Mouse (Mus musculus) liver, embryonic 16.5 days (tissue): ENCODE measurements around the gene Asb18. TPM values are rescaled to one million over a fixed set of nuclear protein-coding genes. Genes with fewer than 3 reads are reported as not detected.

ENCODE experiments used
- ATAC-seq: fragments of 200-750 bp; cut with Nextera tagmentation; 2 replicates; pipeline ENCODE4 v1.8.0; 2017; ENCODE audit warnings: low read depth, mild to moderate bottlenecking, moderate number of reproducible peaks, moderate library complexity
- H3K27ac ChIP-seq: fragments of 300-500 bp; sonication (generic); 2 replicates; pipeline ENCODE4 v1.5.1; 2014; ENCODE audit warnings: mild to moderate bottlenecking, low read length
- H3K27me3 ChIP-seq: fragments of 300-500 bp; sonication (generic); 2 replicates; pipeline ENCODE4 v1.6.1; 2014; ENCODE audit warnings: low read depth, low read length, mixed read lengths; ENCODE audit not compliant: control insufficient read depth, insufficient read depth
- H3K36me3 ChIP-seq: fragments of 300-500 bp; sonication (generic); 2 replicates; pipeline ENCODE4 v1.6.1; 2014; ENCODE audit warnings: mild to moderate bottlenecking; ENCODE audit not compliant: control insufficient read depth, insufficient read depth
- H3K4me1 ChIP-seq: fragments of 300-500 bp; sonication (generic); 2 replicates; pipeline ENCODE4 v1.6.1; 2014; ENCODE audit warnings: low read depth, low read length, mixed read lengths; ENCODE audit not compliant: control insufficient read depth
- H3K4me2 ChIP-seq: fragments of 300-500 bp; sonication (generic); 2 replicates; pipeline ENCODE4 v1.6.1; 2014; ENCODE audit warnings: low read depth, low read length, mixed read lengths
- H3K4me3 ChIP-seq: fragments of 300-500 bp; sonication (generic); 2 replicates; pipeline ENCODE4 v1.5.1; 2014; ENCODE audit warnings: low read depth, mild to moderate bottlenecking, low read length
- H3K9ac ChIP-seq: fragments of 300-500 bp; sonication (generic); 2 replicates; pipeline ENCODE4 v1.6.1; 2014; ENCODE audit warnings: low read depth, low read length
- H3K9me3 ChIP-seq: fragments of 300-500 bp; sonication (generic); replicated peaks from 2 replicates; pipeline ENCODE4 v1.6.1; 2016; ENCODE audit warnings: low read length; ENCODE audit not compliant: control insufficient read depth
- WGBS: fragments of 180-500 bp; shearing (Covaris S2); extraction: QIAGEN DNeasy Blood & Tissue Kit; methylation state at CpG from one replicate; pipeline ENCODE4 v1.1.7; 2014; ENCODE audit not compliant: insufficient replicate concordance; 5-methylcytosine and 5-hydroxymethylcytosine counted together
- polyA plus RNA-seq: library from polyadenylated mRNA; unstranded; fragments of >200 nt; fragmentation: Nextera tagmentation; extraction: Ambion mirVana; gene quantifications from 2 replicates; pipeline ENCODE4 v1.2.1, GENCODE M21; 2015

Asb18 gene
- polyA plus RNA-seq, 1 experiment from 2014 or later = 0.02 TPM

DNA sequence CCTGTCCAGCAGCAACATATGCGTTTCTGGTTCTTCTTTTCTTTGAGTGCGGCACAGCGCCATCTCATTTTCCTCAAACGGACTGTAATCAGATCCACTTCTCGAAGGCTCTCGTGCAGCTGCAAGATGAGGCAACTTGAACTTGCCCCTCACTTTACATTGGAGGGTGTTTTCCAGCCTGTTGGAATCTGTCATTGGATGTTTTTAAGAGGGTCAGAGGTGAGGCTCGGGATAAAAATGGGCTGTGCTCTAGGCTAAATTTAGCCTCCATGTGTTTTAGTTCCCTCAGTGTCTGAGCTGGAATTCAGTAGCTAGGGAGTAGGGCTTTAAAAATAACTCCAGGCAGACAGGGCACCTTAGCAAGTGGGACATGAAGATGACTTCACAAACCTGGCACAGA lies 16.4 kb downstream of the Asb18 start:
- no peaks in the 10 kb centered on the region for H3K9me3 ChIP-seq
- WGBS = 57% methylated on average over 7 of the region's 7 CpGs
- no peak overlapping the region for H3K27ac ChIP-seq
- no peaks in the 10 kb centered on the region for H3K4me1 ChIP-seq
- no peaks in the 10 kb centered on the region for H3K36me3 ChIP-seq
- H3K4me3 ChIP-seq = no peak overlapping the region
- no peak overlapping the region for H3K9ac ChIP-seq
- H3K4me2 ChIP-seq = no peak overlapping the region
- H3K27me3 ChIP-seq = peaks cover 9% of the 10 kb centered on the region
- ATAC-seq = no peak

DNA sequence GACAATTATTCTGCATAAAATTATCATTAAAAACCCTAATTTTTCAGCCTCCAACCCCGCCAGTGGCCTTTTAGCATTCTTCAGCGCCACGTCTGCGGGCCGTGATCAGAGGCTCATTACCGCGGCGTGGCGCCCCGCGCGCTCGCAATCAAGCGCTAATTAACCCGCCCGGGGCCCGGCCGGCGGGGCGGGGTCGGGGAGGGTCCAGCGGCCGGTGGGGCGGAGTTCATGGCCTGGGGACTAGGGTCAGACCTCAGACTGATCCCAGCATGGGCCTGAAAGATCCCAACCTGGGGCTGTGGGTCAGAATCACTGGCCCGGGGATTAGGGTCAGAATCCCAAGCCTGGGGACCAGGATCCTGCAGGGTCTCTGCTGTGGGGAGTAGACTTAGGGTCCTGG lies 22.2 kb downstream of the Asb18 start:
- Histone ChIP-seq H3K9ac (no peak overlapping the region), H3K36me3 (no peaks in the 10 kb centered on the region), H3K27me3 (peaks cover 26% of the 10 kb centered on the region), H3K4me2 (no peak overlapping the region), H3K4me3 (no peak overlapping the region), H3K27ac (no peak overlapping the region), H3K9me3 (no peaks in the 10 kb centered on the region), H3K4me1 (no peaks in the 10 kb centered on the region)
- 6% methylated on average over 25 of the region's 25 CpGs for WGBS
- no peak for ATAC-seq

- H3K4me3 ChIP-seq = no peak overlapping the region
- H3K9ac ChIP-seq = no peak overlapping the region
- no peak overlapping the region for H3K4me2 ChIP-seq
- H3K4me1 ChIP-seq = no peaks in the 10 kb centered on the region
- no peaks in the 10 kb centered on the region for H3K36me3 ChIP-seq
- no peaks in the 10 kb centered on the region for H3K27me3 ChIP-seq
- H3K27ac ChIP-seq = no peak overlapping the region
- no peaks in the 10 kb centered on the region for H3K9me3 ChIP-seq
- ATAC-seq = no peak
- WGBS = 71% methylated on average over 8 of the region's 8 CpGs
Measured at GRCm38 (mm10) chr1:89977261-89977660, 37.2 kb downstream of the Asb18 start.

DNA sequence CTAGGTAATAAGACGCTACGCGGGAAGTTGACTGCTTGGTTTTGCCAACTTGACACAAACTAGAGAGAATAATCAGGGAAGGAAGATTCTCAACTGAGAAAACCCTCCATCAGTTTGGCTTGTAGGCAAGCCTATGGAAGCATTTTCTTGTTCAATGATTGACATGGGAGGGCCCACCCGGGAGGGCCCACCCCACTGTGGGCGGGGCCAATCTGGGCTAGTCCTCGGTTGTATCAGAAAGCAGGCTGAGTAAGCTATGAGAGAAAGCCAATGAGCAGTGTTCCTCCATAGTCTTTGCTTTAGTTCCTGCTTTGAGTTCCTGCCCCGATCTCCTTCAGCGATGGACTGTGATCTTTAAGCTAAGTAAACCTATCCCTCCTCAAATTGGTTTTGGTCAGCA lies 38.1 kb downstream of the Asb18 start:
- H3K4me3 ChIP-seq = no peak overlapping the region
- no peaks in the 10 kb centered on the region for H3K9me3 ChIP-seq
- H3K9ac ChIP-seq = no peak overlapping the region
- no peak for ATAC-seq
- H3K4me2 ChIP-seq = no peak overlapping the region
- no peaks in the 10 kb centered on the region for H3K36me3 ChIP-seq
- no peaks in the 10 kb centered on the region for H3K27me3 ChIP-seq
- no peaks in the 10 kb centered on the region for H3K4me1 ChIP-seq
- 63% methylated on average over 8 of the region's 8 CpGs for WGBS
- no peak overlapping the region for H3K27ac ChIP-seq

DNA sequence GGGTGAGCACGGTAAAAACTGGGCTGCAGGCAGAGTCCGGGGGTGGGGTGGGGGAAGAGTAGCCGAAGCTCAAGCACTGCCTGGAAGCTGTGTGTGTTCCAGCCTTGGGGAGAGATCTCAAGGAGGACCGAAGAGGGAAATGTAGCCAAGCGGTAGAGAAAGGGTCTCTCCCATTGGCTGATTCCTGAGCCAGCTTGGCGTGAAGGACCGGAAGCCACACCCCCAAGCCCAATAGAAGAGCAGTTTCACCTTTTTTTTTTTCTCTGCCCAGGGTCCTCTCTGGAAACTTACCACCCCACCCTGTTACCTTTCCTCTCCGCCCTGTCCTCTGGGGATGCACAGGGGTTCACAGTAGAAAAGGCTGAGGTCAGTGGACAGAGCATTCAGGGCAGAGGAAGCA lies 39.9 kb downstream of the Asb18 start:
- Histone ChIP-seq H3K4me3 (no peak overlapping the region), H3K27ac (no peak overlapping the region), H3K4me1 (no peaks in the 10 kb centered on the region), H3K36me3 (no peaks in the 10 kb centered on the region), H3K4me2 (no peak overlapping the region), H3K9ac (no peak overlapping the region), H3K9me3 (no peaks in the 10 kb centered on the region), H3K27me3 (peaks cover 9% of the 10 kb centered on the region)
- 63% methylated on average over 8 of the region's 8 CpGs for WGBS
- ATAC-seq = no peak

GRCm38 (mm10) chr1:89971848-89972247 lies 42.6 kb downstream of the Asb18 start:
- H3K9ac ChIP-seq = no peak overlapping the region
- H3K4me1 ChIP-seq = no peaks in the 10 kb centered on the region
- H3K4me3 ChIP-seq = no peak overlapping the region
- H3K27ac ChIP-seq = no peak overlapping the region
- H3K36me3 ChIP-seq = no peaks in the 10 kb centered on the region
- no peak overlapping the region for H3K4me2 ChIP-seq
- WGBS = 42% methylated on average over 8 of the region's 8 CpGs
- H3K9me3 ChIP-seq = no peaks in the 10 kb centered on the region
- peaks cover 35% of the 10 kb centered on the region for H3K27me3 ChIP-seq
- ATAC-seq = no peak

GRCm38 (mm10) chr1:89969714-89970110 lies 44.8 kb downstream of the Asb18 start:
- ATAC-seq = no peak
- H3K4me1 ChIP-seq = no peaks in the 10 kb centered on the region
- no peak overlapping the region for H3K4me2 ChIP-seq
- H3K27me3 ChIP-seq = peaks cover 35% of the 10 kb centered on the region
- WGBS = 66% methylated on average over 4 of the region's 4 CpGs
- no peak overlapping the region for H3K9ac ChIP-seq
- no peak overlapping the region for H3K4me3 ChIP-seq
- H3K36me3 ChIP-seq = no peaks in the 10 kb centered on the region
- no peak overlapping the region for H3K27ac ChIP-seq
- no peaks in the 10 kb centered on the region for H3K9me3 ChIP-seq

GRCm38 (mm10) chr1:89969072-89969713 lies 45.3 kb downstream of the Asb18 start:
- WGBS = 35% methylated on average over 10 of the region's 10 CpGs

GRCm38 (mm10) chr1:89968111-89968851 lies 46.2 kb downstream of the Asb18 start:
- Histone ChIP-seq H3K27me3 (peaks cover 35% of the 10 kb centered on the region), H3K4me1 (no peaks in the 10 kb centered on the region), H3K4me3 (peak overlapping the region; percentile 41), H3K36me3 (no peaks in the 10 kb centered on the region), H3K9me3 (no peaks in the 10 kb centered on the region), H3K9ac (no peak overlapping the region), H3K4me2 (peak overlapping the region; percentile 53), H3K27ac (no peak overlapping the region)
- WGBS = under 1% methylated on average over 95 of the region's 95 CpGs
- no peak for ATAC-seq

More at GRCm38 (mm10) chr1:89969072-89969713, 45.3 kb downstream of the Asb18 start:
- no peak for ATAC-seq
- Histone ChIP-seq H3K4me1 (no peaks in the 10 kb centered on the region), H3K4me2 (no peak overlapping the region), H3K9me3 (no peaks in the 10 kb centered on the region), H3K27ac (no peak overlapping the region), H3K4me3 (no peak overlapping the region), H3K27me3 (peaks cover 35% of the 10 kb centered on the region), H3K9ac (no peak overlapping the region), H3K36me3 (no peaks in the 10 kb centered on the region)
